Mouse (Mus musculus) midbrain, embryonic 13.5 days (tissue): ENCODE results near the gene Ccl22. TPM values are rescaled to one million over a fixed set of nuclear protein-coding genes. Genes with fewer than 3 reads are reported as not detected.

ENCODE experiments used
- polyA plus RNA-seq: library from polyadenylated mRNA; unstranded; fragments of >200 nt; fragmentation: Nextera tagmentation; extraction: Ambion mirVana; gene quantifications from 2 replicates; pipeline ENCODE4 v1.2.1, GENCODE M21; 2015

Gene Ccl22
- polyA plus RNA-seq, 1 experiment from 2014 or later: not detected

Other genes starting within 250 kb of the Ccl22 start
- gene Cpne2, start 212.6 kb upstream of the Ccl22 start, polyA plus RNA-seq: 9.8 and 12.3 TPM in 2 replicates
- 56.6 and 57.3 TPM in 2 replicates for gene Rspry1, start 143.7 kb upstream of the Ccl22 start, polyA plus RNA-seq
- 96.4 and 106 TPM in 2 replicates for gene Fam192a, start 143.6 kb upstream of the Ccl22 start, polyA plus RNA-seq
- 238 and 256 TPM in 2 replicates for gene Arl2bp, start 79.0 kb upstream of the Ccl22 start, polyA plus RNA-seq
- gene Pllp, start 49.3 kb upstream of the Ccl22 start, polyA plus RNA-seq: 0.21 and 0.43 TPM in 2 replicates
- 14.2 and 14.5 TPM in 2 replicates for gene Cx3cl1, start 26.4 kb downstream of the Ccl22 start, polyA plus RNA-seq
- gene Ccl17, start 64.9 kb downstream of the Ccl22 start, polyA plus RNA-seq: 0.46 TPM in 1 of 2 replicates, not detected in the other
- 56.1 and 61.6 TPM in 2 replicates for gene Coq9, start 92.7 kb downstream of the Ccl22 start, polyA plus RNA-seq
- gene Ciapin1, start 92.8 kb downstream of the Ccl22 start, polyA plus RNA-seq: 202 and 203 TPM in 2 replicates
- gene Polr2c, start 111.9 kb downstream of the Ccl22 start, polyA plus RNA-seq: 133 and 140 TPM in 2 replicates
- gene Dok4, start 130.7 kb downstream of the Ccl22 start, polyA plus RNA-seq: 51.2 and 54.5 TPM in 2 replicates
- gene Ccdc102a, start 172.5 kb downstream of the Ccl22 start, polyA plus RNA-seq: 4.0 and 6.0 TPM in 2 replicates
- gene Adgrg5, start 178.1 kb downstream of the Ccl22 start, polyA plus RNA-seq: 0.08 and 0.13 TPM in 2 replicates
- gene Adgrg1, start 229.2 kb downstream of the Ccl22 start, polyA plus RNA-seq: 189 and 212 TPM in 2 replicates